Mouse (Mus musculus): ENCODE results near the gene Gmppa. TPM values are rescaled to one million over a fixed set of nuclear protein-coding genes. Genes with fewer than 3 reads are reported as not detected.

Gene Gmppa
- total RNA-seq, 2 experiments from 2014 or later: 56.0 to 62.2 TPM

- no peak for DNase-seq (ENCODE audit: low spot score in 2 of 2)
Measured at GRCm38 (mm10) chr1:75480036-75480435, 44.3 kb downstream of the Gmppa start.

- no peak for DNase-seq (ENCODE audit: low spot score in 2 of 2)
Measured at GRCm38 (mm10) chr1:75480735-75481134, 45.0 kb downstream of the Gmppa start.

DNA sequence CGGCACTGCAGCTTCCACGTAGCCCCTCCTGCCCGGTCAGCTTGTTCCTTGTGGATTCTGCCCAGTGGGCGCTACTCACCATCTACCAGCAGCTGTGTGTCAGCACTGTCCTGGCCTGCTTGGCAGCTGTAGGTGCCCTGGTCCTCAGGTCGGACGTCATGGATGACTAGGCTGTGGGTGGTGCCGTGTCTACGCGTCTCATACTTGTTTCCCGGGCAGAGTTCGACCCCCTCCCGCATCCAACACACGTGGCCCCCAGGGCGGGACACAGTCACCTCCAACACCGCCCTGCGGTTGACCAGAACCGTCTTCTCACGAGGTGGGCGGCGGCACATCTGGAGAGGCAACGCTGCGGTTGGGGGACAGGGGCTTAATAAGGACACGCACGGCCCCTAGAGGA, 50.8 kb downstream of the Gmppa start:
- no peak for DNase-seq (ENCODE audit: low spot score in 2 of 2)

- DNase-seq (ENCODE audit: low spot score in 2 of 2): no peak
Measured at GRCm38 (mm10) chr1:75487040-75487404, 51.3 kb downstream of the Gmppa start.

DNA sequence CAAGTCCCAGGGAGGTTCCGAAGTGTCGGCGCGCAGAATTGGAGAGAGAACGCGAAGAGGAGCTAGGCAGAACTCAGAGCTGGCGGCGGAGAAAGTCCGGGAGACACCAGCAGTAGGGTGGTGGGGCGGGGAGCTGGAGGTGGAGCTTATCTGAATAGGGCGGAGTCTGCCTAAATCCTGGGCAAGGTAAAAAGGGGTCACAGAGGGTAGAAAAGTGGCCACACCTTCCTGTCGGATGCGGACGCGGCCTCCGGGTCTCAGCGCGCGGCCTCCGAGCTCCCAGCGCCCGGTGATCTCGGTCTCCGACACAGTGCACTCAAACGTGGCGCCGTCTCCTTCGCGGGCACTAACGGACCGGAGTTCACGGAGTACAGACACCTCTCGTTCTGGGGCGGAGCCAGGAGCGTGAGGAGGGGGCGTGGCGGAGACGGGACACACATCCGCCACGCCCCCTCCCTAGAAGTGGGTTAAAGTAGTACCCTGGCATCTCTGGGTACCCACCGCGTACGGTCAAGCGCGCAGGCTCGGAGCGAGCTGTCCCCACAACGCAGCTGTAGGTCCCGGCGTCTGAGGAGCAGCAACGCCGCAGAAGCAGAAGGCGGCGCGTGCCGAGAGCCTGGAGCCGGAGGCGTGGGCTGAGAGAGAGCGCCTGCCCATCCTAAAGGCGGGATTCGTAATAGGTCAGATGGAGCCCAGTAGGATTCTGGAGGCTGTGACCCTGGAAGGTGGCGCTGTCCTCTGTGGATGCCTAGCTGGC, 51.9 kb downstream of the Gmppa start:
- peak; percentile 52 to 63 for DNase-seq (ENCODE audit: low spot score in 2 of 2)

GRCm38 (mm10) chr1:75490785-75491551, 55.2 kb downstream of the Gmppa start:
- no peak for DNase-seq (ENCODE audit: low spot score in 2 of 2)

- DNase-seq (ENCODE audit: low spot score in 2 of 2): no peak
Measured at GRCm38 (mm10) chr1:75492579-75493170, 56.9 kb downstream of the Gmppa start.

Other genes with a start within 250 kb of the Gmppa start
- 10 to 100 TPM; 19.5 to 21.1 TPM for gene Ankzf1, start 243.8 kb upstream of the Gmppa start, total RNA-seq (2021)
- 100 to 1,000 TPM; 110 to 115 TPM for gene Atg9a, start 243.7 kb upstream of the Gmppa start, total RNA-seq (2021)
- gene Glb1l, start 225.1 kb upstream of the Gmppa start, total RNA-seq (2021): 10 to 100 TPM; 21.3 to 21.7 TPM
- 10 to 100 TPM; 90.5 to 91.4 TPM for gene Stk16, start 225.1 kb upstream of the Gmppa start, total RNA-seq (2021)
- 100 to 1,000 TPM; 512 to 548 TPM for gene Tuba4a, start 216.1 kb upstream of the Gmppa start, total RNA-seq (2021)
- gene A630095N17Rik, start 203.8 kb upstream of the Gmppa start, total RNA-seq (2021): not detected
- 10 to 100 TPM; 60.0 to 61.1 TPM for gene Dnajb2, start 199.5 kb upstream of the Gmppa start, total RNA-seq (2021)
- 100 to 1,000 TPM; 326 to 350 TPM for gene Ptprn, start 171.4 kb upstream of the Gmppa start, total RNA-seq (2021)
- 10 to 100 TPM; 68.2 to 98.9 TPM for gene Resp18, start 157.5 kb upstream of the Gmppa start, total RNA-seq (2021)
- 10 to 100 TPM; 50.4 to 55.2 TPM for gene Dnpep, start 117.9 kb upstream of the Gmppa start, total RNA-seq (2021)
- gene Des, start 75.6 kb upstream of the Gmppa start, total RNA-seq (2021): 1 to 10 TPM; 1.6 to 1.8 TPM
- gene Speg, start 60.6 kb upstream of the Gmppa start, total RNA-seq (2021): 100 to 1,000 TPM; 184 TPM
- gene Asic4, start 14.5 kb downstream of the Gmppa start, total RNA-seq (2021): 10 to 100 TPM; 14.3 to 14.7 TPM
- gene Chpf, start 43.4 kb downstream of the Gmppa start, total RNA-seq (2021): 10 to 100 TPM; 71.2 to 78.5 TPM
- gene Tmem198, start 43.6 kb downstream of the Gmppa start, total RNA-seq (2021): 10 to 100 TPM; 53.3 to 62.5 TPM
- gene Obsl1, start 70.5 kb downstream of the Gmppa start, total RNA-seq (2021): 10 to 100 TPM; 25.2 to 27.0 TPM
- gene Inha, start 71.1 kb downstream of the Gmppa start, total RNA-seq (2021): 10 to 100 TPM; 20.3 to 22.6 TPM
- 10 to 100 TPM; 23.6 to 30.8 TPM for gene Stk11ip, start 85.6 kb downstream of the Gmppa start, total RNA-seq (2021)
- gene Slc4a3, start 110.3 kb downstream of the Gmppa start, total RNA-seq (2021): 100 to 1,000 TPM; 120 to 141 TPM

Data from layer of hippocampus, postnatal 14 days (tissue).